Mouse (Mus musculus) small intestine, adult 2 months (tissue): ENCODE data around the gene Dppa4.

Experiments used
- CTCF ChIP-seq: fragments of 200-500 bp; IDR thresholded peaks from 2 replicates; pipeline ENCODE4 v1.5.1; 2012; ENCODE audit warnings: low read depth, mild to moderate bottlenecking, control low read depth, inconsistent platforms, low read length, moderate library complexity, mixed read lengths; ENCODE audit not compliant: insufficient replicate concordance, insufficient read length; ENCODE audit errors: extremely low read depth
- POLR2A ChIP-seq: fragments of 200-500 bp; IDR thresholded peaks from 2 replicates; pipeline ENCODE4 v1.6.1; 2012; ENCODE audit warnings: low read depth, mild to moderate bottlenecking, control low read depth, inconsistent platforms, low read length, moderate library complexity

DNA sequence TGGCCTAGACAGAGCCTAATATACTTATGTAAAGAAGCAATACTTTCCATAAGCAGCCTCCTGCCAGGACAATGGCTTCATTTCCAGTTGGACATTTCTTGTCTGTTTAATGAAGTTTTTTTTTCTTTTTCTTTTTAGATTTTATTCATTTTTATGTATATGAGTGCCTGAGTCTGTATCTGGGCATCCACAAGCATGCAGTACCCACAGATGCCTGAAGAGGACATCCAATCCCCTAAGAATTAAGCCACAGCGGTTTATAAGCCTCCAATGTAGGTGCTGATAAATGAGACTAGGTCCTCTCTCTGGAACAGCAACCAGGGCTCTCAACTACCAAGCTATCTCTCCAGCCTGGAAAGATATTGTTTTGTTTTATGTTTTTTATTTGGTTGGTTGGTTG is 20.6 kb upstream of the Dppa4 start:
- TF ChIP-seq CTCF (no peak), POLR2A (no peak)
